Mouse (Mus musculus) spleen, adult 12 weeks (tissue): ENCODE results near the gene Dyrk4.
A peak's percentile ranks its signal among the peaks of the same experiment; 100 is the strongest.

Source experiments
- DNase-seq: peaks from one replicate; pipeline ENCODE4 v3.0.0; 2022; ENCODE audit warnings: low spot score

The Dyrk4 gene

GRCm38 (mm10) chr6:126921111-126921881 lies at the start of gene Dyrk4:
TSS of gene Dyrk4 (minus strand) at chr6:126921839.
- no peak for DNase-seq

- DNase-seq: no peak
These were observed 44.8 kb upstream of the Dyrk4 start for GRCm38 (mm10) chr6:126966241-126967026.

- no peak for DNase-seq
These were observed 41.8 kb upstream of the Dyrk4 start for GRCm38 (mm10) chr6:126963426-126963825.

DNA sequence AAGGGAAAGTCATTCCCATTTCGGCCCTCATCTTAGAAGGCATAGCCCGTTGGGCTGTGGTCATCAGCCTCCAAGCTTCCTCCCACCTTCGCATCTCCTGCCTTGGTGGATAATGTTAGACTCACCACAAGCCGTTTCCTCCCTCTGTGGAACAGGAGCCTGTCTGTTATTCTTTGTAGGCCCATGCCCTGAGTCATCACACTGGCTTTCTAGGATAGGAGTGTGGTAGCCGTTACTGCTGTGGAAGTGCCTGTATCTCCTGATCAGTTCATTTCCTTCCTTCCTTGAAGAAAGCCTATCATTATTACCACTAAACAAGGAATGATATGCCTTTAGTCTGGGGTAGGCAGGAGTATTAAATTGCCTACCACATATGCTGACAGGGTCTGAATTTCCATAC lies 41.1 kb upstream of the Dyrk4 start:
- DNase-seq: no peak

- DNase-seq: no peak
These were observed 39.9 kb upstream of the Dyrk4 start for GRCm38 (mm10) chr6:126961371-126962018.

GRCm38 (mm10) chr6:126955734-126956133 lies 34.1 kb upstream of the Dyrk4 start:
- DNase-seq: peak; percentile 44

GRCm38 (mm10) chr6:126948336-126948735 lies 26.7 kb upstream of the Dyrk4 start:
- DNase-seq: no peak

GRCm38 (mm10) chr6:126940451-126940850 lies 18.8 kb upstream of the Dyrk4 start:
- peak; percentile 17 for DNase-seq

GRCm38 (mm10) chr6:126939487-126940171 lies 18.0 kb upstream of the Dyrk4 start, which contains the start of the genes Rad51ap1 and D6Wsu163e:
TSS of gene Rad51ap1 (minus strand) at chr6:126939587.
TSS of gene D6Wsu163e (plus strand) at chr6:126939962.
- DNase-seq: peak; percentile 94

DNA sequence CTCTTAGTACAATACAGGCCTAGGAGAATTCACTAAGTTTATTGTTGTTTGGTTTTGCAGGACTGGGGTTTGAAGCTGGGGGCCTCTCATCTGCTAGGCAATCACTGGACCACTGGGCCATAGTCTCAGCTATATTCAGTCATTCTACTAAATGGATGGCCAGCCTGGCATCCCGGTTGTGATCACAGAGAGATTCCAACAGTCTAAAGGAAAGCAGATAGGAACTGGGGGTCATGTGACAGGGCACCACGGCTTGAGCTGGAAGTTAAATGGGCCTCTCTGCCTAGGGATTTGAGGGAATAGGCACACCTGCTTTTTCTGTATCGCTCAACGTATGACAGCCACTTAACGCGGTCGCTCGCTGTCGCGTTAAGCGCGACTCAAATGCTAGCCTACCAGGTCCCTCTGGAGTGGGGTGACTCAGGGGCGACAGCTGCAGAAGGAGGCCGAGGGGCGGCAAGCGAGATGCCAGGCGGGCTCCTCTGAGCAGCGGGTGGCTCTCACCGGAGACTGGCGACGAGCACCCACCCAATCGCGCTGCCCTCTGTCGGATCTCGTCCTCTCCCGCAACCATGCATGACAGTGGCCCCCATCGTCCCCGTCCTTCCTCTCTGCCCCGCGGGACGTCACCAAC lies 17.3 kb upstream of the Dyrk4 start:
- no peak for DNase-seq

DNA sequence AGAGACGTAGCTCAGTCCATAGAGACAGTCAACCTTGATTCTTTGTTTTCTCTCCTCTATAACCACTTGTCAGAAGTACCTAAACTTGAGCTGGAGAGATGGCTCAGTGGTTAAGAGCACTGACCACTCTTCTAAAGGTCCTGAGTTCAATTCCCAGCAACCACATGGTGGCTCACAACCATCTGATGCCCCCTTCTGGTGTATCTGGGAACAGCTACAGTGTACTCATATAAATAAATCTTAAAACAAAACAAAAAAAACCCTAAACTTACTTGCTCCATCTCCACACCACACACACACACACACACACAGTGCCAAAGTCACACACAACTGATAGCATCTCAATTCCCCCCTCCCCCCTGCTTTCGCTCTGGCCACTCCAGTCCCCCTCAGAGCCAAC lies 16.4 kb upstream of the Dyrk4 start:
- no peak for DNase-seq

DNA sequence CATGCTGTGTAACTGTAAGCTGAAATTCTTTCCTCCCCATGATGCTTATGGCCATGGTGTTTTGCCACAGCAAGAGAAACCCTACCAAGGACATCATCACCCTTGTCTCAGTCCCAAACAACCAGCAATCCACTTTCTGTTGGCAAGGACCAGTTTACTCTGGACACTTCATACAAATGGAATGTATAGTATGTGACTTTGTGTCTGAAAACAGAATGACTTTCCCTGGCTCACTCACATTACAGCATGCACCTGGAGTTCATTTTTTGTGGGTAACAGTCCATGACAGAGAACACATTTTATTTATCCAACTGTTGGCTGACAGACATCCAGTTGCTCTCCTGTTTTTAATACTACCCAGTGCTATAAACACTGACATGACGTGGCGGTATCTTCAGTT lies 11.3 kb upstream of the Dyrk4 start:
- DNase-seq: no peak

DNA sequence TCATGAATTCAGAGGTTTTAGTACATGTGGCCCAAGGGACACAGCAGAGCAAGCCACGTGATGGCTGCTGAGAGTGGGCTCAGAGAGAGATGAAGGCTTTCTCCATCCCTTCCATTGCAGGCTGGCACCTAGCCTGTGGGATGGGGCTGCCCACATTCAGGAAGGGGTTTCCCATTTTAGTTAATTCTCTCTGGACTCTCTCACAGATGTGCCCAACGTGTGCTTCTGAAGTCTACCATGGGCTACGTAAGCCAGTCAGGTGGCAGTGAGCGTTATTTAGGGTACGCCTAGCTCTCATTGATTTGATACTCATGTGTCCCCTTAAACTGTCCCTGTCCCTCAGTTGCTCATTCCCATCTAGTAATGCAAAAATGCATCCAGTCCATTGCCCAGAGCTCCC lies 6.7 kb downstream of the Dyrk4 start:
- no peak for DNase-seq

DNA sequence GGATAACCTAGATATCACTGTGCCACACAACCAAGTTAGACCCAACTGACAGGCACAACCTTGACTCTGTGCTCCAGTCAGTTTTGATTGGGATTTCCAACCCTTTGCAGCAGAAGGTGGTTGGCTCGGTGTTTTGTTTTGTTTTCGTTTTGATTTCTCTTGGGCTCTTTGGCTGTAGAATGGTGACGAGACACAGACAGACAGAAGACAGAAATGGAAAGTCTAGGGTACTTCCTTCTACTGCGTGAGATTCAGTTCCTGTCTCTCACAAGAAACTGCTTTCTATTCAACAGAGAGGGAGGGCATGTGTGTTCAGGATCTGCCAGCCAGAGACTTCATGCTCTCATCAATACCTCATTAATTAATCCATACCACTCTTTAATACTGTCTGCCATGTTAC lies 10.9 kb downstream of the Dyrk4 start:
- DNase-seq: no peak

DNA sequence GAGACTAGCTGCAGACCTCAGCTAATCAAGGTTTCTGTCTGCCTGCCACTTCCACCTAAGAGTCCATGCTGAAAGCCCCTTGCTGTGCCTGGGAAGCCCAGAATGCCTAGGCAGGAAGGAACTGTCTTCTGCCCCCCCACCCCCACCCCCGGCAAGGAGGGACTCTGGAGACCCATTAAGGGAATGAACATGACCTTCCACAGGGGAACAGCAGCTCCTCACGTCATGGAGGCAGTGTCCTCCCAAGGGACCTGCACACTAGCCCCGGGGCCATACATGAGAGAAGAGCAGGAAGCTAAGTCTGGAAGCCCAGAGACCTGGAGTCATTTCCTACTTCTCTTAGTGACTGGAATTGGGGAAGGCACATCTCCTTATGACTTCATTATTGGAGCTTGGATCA lies 13.8 kb downstream of the Dyrk4 start:
- DNase-seq: no peak

DNA sequence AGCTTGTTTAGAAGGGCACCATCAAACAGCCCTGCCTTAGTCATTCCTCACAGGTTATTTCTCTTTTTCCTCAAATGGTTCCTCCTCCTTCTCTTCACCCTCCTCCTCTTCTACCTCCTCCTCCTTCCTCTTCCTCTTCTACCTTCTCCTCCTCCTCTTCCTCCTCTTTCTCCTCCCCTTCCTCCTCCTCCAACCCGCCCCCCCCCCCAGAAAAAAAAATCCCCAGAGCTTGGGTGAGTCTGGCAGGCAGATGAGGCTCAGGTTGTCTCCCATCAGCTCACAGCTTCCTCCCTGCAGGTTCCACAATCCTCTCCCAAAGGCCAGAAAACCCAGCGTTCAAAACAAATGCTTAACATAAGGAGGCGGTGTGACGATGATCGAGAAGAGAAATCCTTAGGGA lies 14.3 kb downstream of the Dyrk4 start:
- no peak for DNase-seq

GRCm38 (mm10) chr6:126877118-126877517 lies 44.5 kb downstream of the Dyrk4 start:
- no peak for DNase-seq

DNA sequence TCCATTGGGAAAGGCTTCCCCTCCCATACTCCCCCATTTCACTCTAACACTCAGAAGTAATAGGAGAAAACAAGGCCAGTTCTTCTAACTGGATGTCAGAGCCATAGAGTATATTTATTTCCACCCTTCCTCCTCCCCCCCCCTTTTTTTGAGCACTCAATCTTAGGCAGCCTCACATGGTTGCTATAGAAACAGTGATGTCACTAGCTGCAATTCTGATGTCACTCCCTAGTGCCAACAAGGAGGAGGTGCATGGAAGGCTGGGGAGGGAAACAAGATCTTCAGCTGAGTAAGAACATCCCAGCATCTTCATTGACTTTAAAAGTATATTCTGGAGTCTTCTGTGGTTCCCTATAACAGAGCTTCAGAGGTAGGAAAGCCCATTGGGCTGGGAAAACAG lies 68.8 kb downstream of the Dyrk4 start, which contains the start of gene Akap3:
Gene Akap3, plus strand, starts transcription at position 218 of the 400 bp plus-strand sequence.
- no peak for DNase-seq

GRCm38 (mm10) chr6:126848712-126849704 lies 72.6 kb downstream of the Dyrk4 start, which contains the start of gene Ndufa9:
TSS of gene Ndufa9 (minus strand) at chr6:126849136.
- DNase-seq: peak; percentile 83

- no peak for DNase-seq
These were observed 85.0 kb downstream of the Dyrk4 start for GRCm38 (mm10) chr6:126836628-126837027.
